Mouse (Mus musculus) limb, embryonic 14.5 days (tissue): Measurements from ENCODE around the gene Cdkl1. TPM values are rescaled to one million over a fixed set of nuclear protein-coding genes. Genes with fewer than 3 reads are reported as not detected.

Experiments used
- ATAC-seq: fragments of 200-750 bp; cut with Nextera tagmentation; 2 replicates; pipeline ENCODE4 v1.8.0; 2017; ENCODE audit warnings: low read depth, moderate number of reproducible peaks, moderate TSS enrichment; ENCODE audit not compliant: low FRiP score
- DNase-seq: peaks from one replicate; pipeline ENCODE4 v3.0.0-alpha.2; 2015; ENCODE audit warnings: low spot score
- H3K27ac ChIP-seq: fragments of 300-500 bp; sonication (generic); replicated peaks from 2 replicates; pipeline ENCODE4 v1.5.1; 2014; ENCODE audit warnings: low read depth, mild to moderate bottlenecking, low read length, moderate library complexity, mixed read lengths
- H3K27me3 ChIP-seq: fragments of 300-500 bp; sonication (generic); 2 replicates; pipeline ENCODE4 v1.6.1; 2014; ENCODE audit warnings: low read length, mixed read lengths; ENCODE audit not compliant: control insufficient read depth, insufficient read depth
- H3K36me3 ChIP-seq: fragments of 300-500 bp; sonication (generic); 2 replicates; pipeline ENCODE4 v1.6.1; 2014; ENCODE audit warnings: mild to moderate bottlenecking, low read length, moderate library complexity, mixed read lengths; ENCODE audit not compliant: control insufficient read depth, insufficient read depth
- H3K4me1 ChIP-seq: fragments of 300-500 bp; sonication (generic); 2 replicates; pipeline ENCODE4 v1.6.1; 2014; ENCODE audit warnings: antibody characterized with exemption, low read length, mixed read lengths; ENCODE audit not compliant: control insufficient read depth, insufficient read depth
- H3K4me2 ChIP-seq: fragments of 300-500 bp; sonication (generic); replicated peaks from 2 replicates; pipeline ENCODE4 v1.6.1; 2014; ENCODE audit warnings: low read depth, mild to moderate bottlenecking, low read length, moderate library complexity; ENCODE audit not compliant: severe bottlenecking
- H3K4me3 ChIP-seq: fragments of 300-500 bp; sonication (generic); replicated peaks from 2 replicates; pipeline ENCODE4 v1.5.1; 2014; ENCODE audit warnings: low read length
- H3K9ac ChIP-seq: fragments of 300-500 bp; sonication (generic); 2 replicates; pipeline ENCODE4 v1.6.1; 2014; ENCODE audit warnings: mild to moderate bottlenecking, low read depth, low read length, moderate library complexity; ENCODE audit not compliant: severe bottlenecking
- H3K9me3 ChIP-seq: fragments of 300-500 bp; sonication (generic); 2 replicates; pipeline ENCODE4 v1.6.1; 2016; ENCODE audit warnings: low read length; ENCODE audit not compliant: control insufficient read depth
- POLR2A ChIP-seq: fragments of 200-500 bp; IDR thresholded peaks from 2 replicates; pipeline ENCODE4 v1.8.0; 2012; ENCODE audit warnings: inconsistent platforms, mild to moderate bottlenecking, moderate library complexity, borderline replicate concordance; ENCODE audit not compliant: insufficient read depth, insufficient read length; ENCODE audit errors: extremely low read depth
- WGBS: fragments of 180-500 bp; shearing (Covaris S2); extraction: QIAGEN DNeasy Blood & Tissue Kit; methylation state at CpG from one replicate; pipeline ENCODE4 v1.1.7; 2014; 5-methylcytosine and 5-hydroxymethylcytosine counted together
- polyA plus RNA-seq, 2 experiments: library from polyadenylated mRNA; depleted of rRNA in 1 of 2; stranded (reverse) in 1 of 2; unstranded in 1 of 2; fragments of >200 nt; fragmentation: Nextera tagmentation in 1 of 2; extraction: Ambion mirVana in 1 of 2; gene quantifications; 2 replicates each; pipeline versions ENCODE4 v1.2.1 to v1.2.3; 2012 to 2014

Cdkl1 gene
- polyA plus RNA-seq, 2 experiments: 1.7 to 1.9 TPM

DNA sequence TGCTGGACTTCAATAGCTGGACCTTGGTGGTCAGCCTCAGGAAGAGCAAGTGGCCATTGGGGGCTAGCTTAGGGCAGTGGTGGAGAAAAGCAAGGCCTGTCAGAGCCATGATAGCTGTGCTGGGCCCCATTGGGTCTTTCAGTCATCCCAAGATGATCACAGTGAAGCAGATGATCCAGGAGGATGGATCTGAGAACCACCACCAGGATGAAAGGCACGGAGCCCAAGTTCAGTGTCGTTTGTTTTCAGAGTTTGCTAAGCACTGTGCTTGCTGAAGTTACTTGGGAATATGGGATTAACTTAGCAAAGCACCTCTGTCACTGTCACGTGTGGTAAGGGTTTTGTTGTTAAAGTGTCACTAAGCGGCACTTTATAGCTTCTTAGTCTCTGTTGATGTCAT lies 9.5 kb upstream of the Cdkl1 start:
- no peak for DNase-seq
- Histone ChIP-seq H3K4me1 (no peaks in the 10 kb centered on the region), H3K36me3 (peaks cover 21% of the 10 kb centered on the region), H3K9me3 (no peaks in the 10 kb centered on the region), H3K4me3 (no peak overlapping the region), H3K27me3 (no peaks in the 10 kb centered on the region), H3K27ac (no peak overlapping the region), H3K4me2 (no peak overlapping the region), H3K9ac (no peak overlapping the region)
- 87% methylated on average over 4 of the region's 4 CpGs for WGBS
- no peak for TF ChIP-seq POLR2A
- no peak for ATAC-seq

DNA sequence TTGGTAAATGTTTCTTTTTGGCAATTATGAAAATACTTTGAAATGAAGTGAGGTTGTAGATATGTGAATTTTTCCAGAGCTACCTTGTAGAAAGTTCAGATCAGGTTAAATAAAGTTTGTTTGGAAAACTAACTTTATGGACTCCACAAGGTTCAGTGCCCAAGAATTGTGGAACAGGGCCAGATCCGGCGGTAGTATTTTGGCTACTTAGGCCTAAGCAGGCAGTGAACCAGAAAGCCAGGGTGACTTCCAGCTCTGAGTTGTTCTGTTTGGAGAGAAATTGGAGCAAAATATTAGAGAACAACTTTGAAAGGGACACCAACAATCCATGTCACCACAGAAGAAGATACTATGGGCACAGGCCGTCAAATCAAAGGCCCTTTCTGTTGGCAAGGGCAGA lies 5.2 kb upstream of the Cdkl1 start:
- H3K4me2 ChIP-seq: no peak overlapping the region
- H3K27ac ChIP-seq: no peak overlapping the region
- no peaks in the 10 kb centered on the region for H3K36me3 ChIP-seq
- DNase-seq (no peak), ATAC-seq (no peak)
- no peak overlapping the region for H3K9ac ChIP-seq
- H3K9me3 ChIP-seq: no peaks in the 10 kb centered on the region
- no peak for TF ChIP-seq POLR2A
- 90% methylated on average over 3 of the region's 3 CpGs for WGBS
- H3K4me1 ChIP-seq: no peaks in the 10 kb centered on the region
- H3K4me3 ChIP-seq: no peak overlapping the region
- no peaks in the 10 kb centered on the region for H3K27me3 ChIP-seq

DNA sequence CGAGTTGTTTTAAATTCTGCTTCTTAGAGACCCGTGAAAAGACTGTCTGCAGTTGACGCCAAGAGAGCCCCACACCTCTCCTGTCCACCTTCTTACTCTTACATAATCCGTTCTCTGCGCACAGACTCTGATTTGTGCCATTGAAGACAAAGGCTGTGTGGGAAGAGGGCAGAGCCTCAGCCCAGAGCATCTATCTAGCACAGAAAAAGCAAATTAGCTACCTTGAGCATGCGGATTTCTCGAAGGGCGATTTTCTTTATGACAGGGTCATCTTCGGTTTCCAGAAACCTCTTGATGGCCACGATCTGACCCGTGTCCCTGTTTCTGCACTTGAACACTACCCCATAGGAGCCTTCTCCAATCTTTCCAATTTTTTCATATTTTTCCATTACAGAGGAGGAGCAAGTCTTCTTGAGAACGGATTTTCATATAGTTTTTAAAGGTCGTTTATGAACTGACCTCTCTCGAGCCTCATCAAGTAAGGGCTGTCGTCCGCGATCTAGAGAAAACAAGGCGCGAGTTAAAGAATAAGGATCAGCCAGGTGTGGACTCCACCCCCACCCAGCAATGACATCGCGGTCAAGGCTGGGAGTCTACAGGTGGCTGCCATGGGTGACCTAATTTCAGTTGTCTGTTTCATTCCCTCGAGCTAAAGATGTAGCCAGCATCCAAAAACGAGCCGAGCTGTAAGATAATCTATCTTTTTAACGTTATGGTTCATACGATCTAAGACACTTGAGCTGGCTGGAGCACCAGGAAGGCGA lies 1.1 kb downstream of the Cdkl1 start:
- Histone ChIP-seq H3K4me1 (peaks cover 13% of the 10 kb centered on the region), H3K4me2 (peak overlapping the region; percentile 99), H3K36me3 (no peaks in the 10 kb centered on the region), H3K9ac (peak overlapping the region; percentile 59), H3K4me3 (peak overlapping the region; percentile 51), H3K27ac (no peak overlapping the region), H3K27me3 (peaks cover 7% of the 10 kb centered on the region), H3K9me3 (no peaks in the 10 kb centered on the region)
- TF ChIP-seq POLR2A: no peak
- no peak for DNase-seq
- no peak for ATAC-seq
- WGBS: 33% methylated on average over 27 of the region's 27 CpGs

GRCm38 (mm10) chr12:69788380-69788779 lies 2.7 kb downstream of the Cdkl1 start:
- H3K9ac ChIP-seq: no peak overlapping the region
- H3K27me3 ChIP-seq: peaks cover 7% of the 10 kb centered on the region
- DNase-seq (no peak), ATAC-seq (no peak)
- WGBS: 74% methylated on average over 5 of the region's 5 CpGs
- no peaks in the 10 kb centered on the region for H3K36me3 ChIP-seq
- no peak overlapping the region for H3K4me3 ChIP-seq
- TF ChIP-seq POLR2A: no peak
- peaks cover 13% of the 10 kb centered on the region for H3K4me1 ChIP-seq
- no peaks in the 10 kb centered on the region for H3K9me3 ChIP-seq
- no peak overlapping the region for H3K4me2 ChIP-seq
- H3K27ac ChIP-seq: no peak overlapping the region

DNA sequence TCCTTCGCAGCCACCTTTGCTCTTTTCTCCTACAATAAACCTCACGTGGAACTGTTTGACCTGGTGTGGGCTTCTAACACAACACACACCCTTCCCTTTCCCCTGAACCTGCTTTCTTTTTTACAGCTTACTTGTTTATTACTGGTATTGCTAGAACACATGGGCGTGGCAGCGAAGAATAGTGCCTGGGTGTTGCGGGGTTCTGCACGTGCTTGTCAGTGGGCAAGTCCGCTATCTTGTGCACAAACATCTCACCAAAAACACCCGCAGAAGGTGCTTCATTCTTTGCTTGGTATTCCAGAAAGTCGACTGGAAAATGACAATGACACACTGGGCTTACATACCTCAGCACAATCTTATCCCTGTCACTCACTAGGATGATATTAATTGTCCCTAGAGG lies 5.6 kb downstream of the Cdkl1 start:
- Histone ChIP-seq H3K4me2 (no peak overlapping the region), H3K9me3 (no peaks in the 10 kb centered on the region), H3K9ac (no peak overlapping the region), H3K36me3 (no peaks in the 10 kb centered on the region), H3K27ac (no peak overlapping the region), H3K27me3 (peaks cover under 1% of the 10 kb centered on the region), H3K4me1 (peaks cover 6% of the 10 kb centered on the region; the same call in 1 of the 2 replicates), H3K4me3 (no peak overlapping the region)
- ATAC-seq: no peak
- no peak for DNase-seq
- 84% methylated on average over 9 of the region's 9 CpGs for WGBS
- TF ChIP-seq POLR2A: no peak
